Mouse (Mus musculus) neural tube, embryonic 14.5 days (tissue): ENCODE results near the gene Dcst2. TPM values are rescaled to one million over a fixed set of nuclear protein-coding genes. Genes with fewer than 3 reads are reported as not detected.

Experiments used
- ATAC-seq: fragments of 200-750 bp; cut with Nextera tagmentation; 2 replicates; pipeline ENCODE4 v1.8.0; 2017; ENCODE audit warnings: low read depth, mild to moderate bottlenecking, moderate TSS enrichment, moderate library complexity
- H3K27ac ChIP-seq: fragments of 300-500 bp; sonication (generic); 2 replicates; pipeline ENCODE4 v1.5.1; 2014; ENCODE audit warnings: low read depth, mild to moderate bottlenecking, control low read depth, low read length, moderate library complexity, mixed read lengths
- H3K27me3 ChIP-seq: fragments of 300-500 bp; sonication (generic); 2 replicates; pipeline ENCODE4 v1.6.1; 2014; ENCODE audit warnings: low read length; ENCODE audit not compliant: control insufficient read depth, insufficient read depth
- H3K36me3 ChIP-seq: fragments of 300-500 bp; sonication (generic); 2 replicates; pipeline ENCODE4 v1.6.1; 2014; ENCODE audit warnings: low read length, mixed read lengths; ENCODE audit not compliant: control insufficient read depth, insufficient read depth
- H3K4me1 ChIP-seq: fragments of 300-500 bp; sonication (generic); 2 replicates; pipeline ENCODE4 v1.6.1; 2014; ENCODE audit warnings: low read length; ENCODE audit not compliant: control insufficient read depth, insufficient read depth
- H3K4me2 ChIP-seq: fragments of 300-500 bp; sonication (generic); 2 replicates; pipeline ENCODE4 v1.6.1; 2014; ENCODE audit warnings: mild to moderate bottlenecking, low read depth, low read length, control low read depth
- H3K4me3 ChIP-seq: fragments of 300-500 bp; sonication (generic); 2 replicates; pipeline ENCODE4 v1.5.1; 2014; ENCODE audit warnings: low read depth, low read length, control low read depth, mixed read lengths
- H3K9ac ChIP-seq: fragments of 300-500 bp; sonication (generic); replicated peaks from 2 replicates; pipeline ENCODE4 v1.6.1; 2014; ENCODE audit warnings: low read depth, mild to moderate bottlenecking, control low read depth, low read length, mixed read lengths
- H3K9me3 ChIP-seq: fragments of 300-500 bp; sonication (generic); 2 replicates; pipeline ENCODE4 v1.6.1; 2016; ENCODE audit warnings: low read length; ENCODE audit not compliant: control insufficient read depth
- WGBS: fragments of 180-500 bp; shearing (Covaris S2); extraction: QIAGEN DNeasy Blood & Tissue Kit; methylation state at CpG from one replicate; pipeline ENCODE4 v1.1.7; 2014; 5-methylcytosine and 5-hydroxymethylcytosine counted together
- polyA plus RNA-seq: library from polyadenylated mRNA; unstranded; fragments of >200 nt; fragmentation: Nextera tagmentation; extraction: Ambion mirVana; gene quantifications from 2 replicates; pipeline ENCODE4 v1.2.1, GENCODE M21; 2014

Dcst2 gene
- polyA plus RNA-seq, 1 experiment from 2014 or later, result 0.25 TPM

DNA sequence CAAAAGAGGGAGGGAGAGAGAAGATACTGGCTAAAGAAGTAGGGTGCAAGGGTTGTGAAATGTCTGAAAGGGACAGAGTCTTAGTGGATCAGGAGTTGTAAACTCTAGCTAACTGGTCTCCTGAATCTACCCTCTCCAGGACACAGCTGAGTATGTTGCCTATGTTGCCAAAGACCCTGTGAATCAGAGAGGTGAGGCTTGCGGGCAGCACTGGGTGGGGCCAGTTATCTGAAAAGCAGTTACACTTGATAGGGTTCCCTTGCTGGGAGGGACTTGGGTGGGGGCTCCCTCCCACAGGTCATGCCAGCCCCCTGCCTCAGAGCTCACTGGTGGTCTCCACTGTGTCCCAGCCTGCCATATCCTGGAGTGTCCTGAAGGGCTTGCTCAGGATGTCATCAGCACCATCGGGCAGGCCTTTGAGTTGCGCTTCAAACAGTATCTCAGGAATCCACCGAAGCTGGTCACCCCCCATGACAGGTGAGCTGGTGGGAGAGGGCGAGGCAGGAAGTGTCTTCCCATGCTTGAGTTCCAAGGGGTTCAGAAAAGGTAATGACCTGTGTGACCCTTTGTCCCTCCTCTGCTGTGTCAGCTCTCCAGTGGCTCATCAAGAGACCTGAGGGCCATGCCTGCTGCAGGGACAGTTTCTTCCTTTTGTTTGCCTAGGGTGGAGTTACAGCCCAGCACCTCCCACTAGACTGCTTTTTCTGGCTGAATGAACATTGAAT lies 62.8 kb downstream of the Dcst2 start:
- H3K4me3 ChIP-seq, result no peak overlapping the region
- no peaks in the 10 kb centered on the region for H3K27me3 ChIP-seq
- H3K4me1 ChIP-seq, result peaks cover 11% of the 10 kb centered on the region
- no peak overlapping the region for H3K4me2 ChIP-seq
- no peak overlapping the region for H3K9ac ChIP-seq
- WGBS, result 90% methylated on average over 5 of the region's 5 CpGs
- no peak overlapping the region for H3K27ac ChIP-seq
- ATAC-seq, result no peak
- H3K36me3 ChIP-seq, result 0 out of 2 replicates have a peak, but pooled peaks cover 7% of the 10 kb centered on the region
- no peaks in the 10 kb centered on the region for H3K9me3 ChIP-seq

DNA sequence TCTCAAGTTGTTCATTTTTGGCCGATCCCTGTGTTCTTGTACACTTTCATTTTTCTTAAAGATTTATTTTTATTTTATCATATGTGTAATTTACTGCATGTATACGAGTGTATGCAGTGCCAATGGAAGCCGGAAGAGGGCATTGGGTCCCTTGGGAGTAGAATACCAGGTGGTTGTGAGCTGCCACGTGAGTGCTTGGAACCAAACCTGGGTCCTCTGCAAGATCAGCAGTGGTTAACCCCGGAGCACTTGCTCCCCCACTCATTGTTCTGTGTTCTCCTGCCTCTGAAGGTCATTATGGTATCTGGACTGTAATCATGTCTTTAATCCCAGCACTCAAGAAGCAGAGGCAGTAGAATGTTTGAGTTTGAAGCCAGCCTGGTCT lies 63.4 kb downstream of the Dcst2 start:
- no peak for ATAC-seq
- Histone ChIP-seq H3K27ac (no peak overlapping the region), H3K27me3 (no peaks in the 10 kb centered on the region), H3K9ac (no peak overlapping the region), H3K4me2 (no peak overlapping the region), H3K4me3 (no peak overlapping the region), H3K4me1 (0 out of 2 replicates have a peak, but pooled peaks cover 6% of the 10 kb centered on the region), H3K36me3 (0 out of 2 replicates have a peak, but pooled peaks cover 7% of the 10 kb centered on the region), H3K9me3 (no peaks in the 10 kb centered on the region)
- WGBS, result 88% methylated on average over 5 of the region's 5 CpGs

DNA sequence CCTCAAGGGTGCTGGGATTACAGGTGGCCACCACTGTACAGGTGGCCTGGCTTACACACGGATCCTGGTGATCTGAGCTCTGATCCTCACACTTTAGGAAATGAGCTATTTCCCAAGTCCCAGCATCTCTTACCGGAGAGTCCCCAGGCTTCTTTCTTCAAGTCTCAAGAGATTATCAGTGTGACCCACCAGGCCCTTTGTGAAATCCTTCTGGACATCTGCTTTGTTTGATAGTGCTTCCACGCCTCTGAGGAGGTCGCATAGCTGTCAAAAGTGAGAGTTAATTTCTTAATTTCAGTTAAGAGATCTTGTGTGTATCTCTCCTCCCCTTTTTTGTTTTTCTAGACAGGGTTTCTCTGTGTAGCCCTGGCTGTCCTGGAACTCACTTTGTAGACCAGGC lies 64.1 kb downstream of the Dcst2 start:
- Histone ChIP-seq H3K4me1 (peaks cover 8% of the 10 kb centered on the region), H3K4me2 (no peak overlapping the region), H3K27me3 (no peaks in the 10 kb centered on the region), H3K27ac (no peak overlapping the region), H3K9me3 (no peaks in the 10 kb centered on the region), H3K9ac (no peak overlapping the region), H3K36me3 (0 out of 2 replicates have a peak, but pooled peaks cover 7% of the 10 kb centered on the region), H3K4me3 (no peak overlapping the region)
- ATAC-seq, result no peak
- WGBS, result 90% methylated on average over 4 of the region's 4 CpGs

Other genes starting within 250 kb of the Dcst2 start
- 0.66 TPM in 1 of 2 replicates, not detected in the other for gene Pklr, start 225.8 kb upstream of the Dcst2 start, polyA plus RNA-seq
- gene Hcn3, start 201.8 kb upstream of the Dcst2 start, polyA plus RNA-seq, result 25.4 and 28.7 TPM in 2 replicates
- 17.5 and 19.6 TPM in 2 replicates for gene Clk2, start 197.2 kb upstream of the Dcst2 start, polyA plus RNA-seq
- gene Scamp3, start 184.5 kb upstream of the Dcst2 start, polyA plus RNA-seq, result 126 and 153 TPM in 2 replicates
- gene Fam189b, start 178.8 kb upstream of the Dcst2 start, polyA plus RNA-seq, result 38.5 and 41.7 TPM in 2 replicates
- gene Gba, start 159.0 kb upstream of the Dcst2 start, polyA plus RNA-seq, result 41.5 and 49.7 TPM in 2 replicates
- 34.7 and 36.6 TPM in 2 replicates for gene Thbs3, start 146.8 kb upstream of the Dcst2 start, polyA plus RNA-seq
- gene Mtx1, start 134.9 kb upstream of the Dcst2 start, polyA plus RNA-seq, result 147 and 151 TPM in 2 replicates
- gene Muc1, start 132.9 kb upstream of the Dcst2 start, polyA plus RNA-seq, result 0.90 and 1.4 TPM in 2 replicates
- gene Krtcap2, start 116.0 kb upstream of the Dcst2 start, polyA plus RNA-seq, result 206 and 240 TPM in 2 replicates
- gene Trim46, start 115.7 kb upstream of the Dcst2 start, polyA plus RNA-seq, result 61.6 and 70.7 TPM in 2 replicates
- 69.6 and 84.4 TPM in 2 replicates for gene Dpm3, start 102.6 kb upstream of the Dcst2 start, polyA plus RNA-seq
- gene Slc50a1, start 91.4 kb upstream of the Dcst2 start, polyA plus RNA-seq, result 36.7 and 39.8 TPM in 2 replicates
- 6.8 and 10.5 TPM in 2 replicates for gene Efna1, start 80.8 kb upstream of the Dcst2 start, polyA plus RNA-seq
- 85.7 and 96.9 TPM in 2 replicates for gene Efna3, start 39.0 kb upstream of the Dcst2 start, polyA plus RNA-seq
- 4.3 and 6.1 TPM in 2 replicates for gene Efna4, start 23.9 kb upstream of the Dcst2 start, polyA plus RNA-seq
- 37.6 and 48.3 TPM in 2 replicates for gene Adam15, start 12.0 kb upstream of the Dcst2 start, polyA plus RNA-seq
- 1.1 and 1.4 TPM in 2 replicates for gene Dcst1, start 3.3 kb downstream of the Dcst2 start, polyA plus RNA-seq
- 0.40 and 0.78 TPM in 2 replicates for gene Zbtb7b, start 32.8 kb downstream of the Dcst2 start, polyA plus RNA-seq
- 0.88 and 1.9 TPM in 2 replicates for gene Lenep, start 40.8 kb downstream of the Dcst2 start, polyA plus RNA-seq
- 29.5 and 30.8 TPM in 2 replicates for gene Flad1, start 49.9 kb downstream of the Dcst2 start, polyA plus RNA-seq
- gene Cks1b, start 56.4 kb downstream of the Dcst2 start, polyA plus RNA-seq, result 72.0 and 85.4 TPM in 2 replicates
- gene Shc1, start 56.5 kb downstream of the Dcst2 start, polyA plus RNA-seq, result 4.1 and 18.9 TPM in 2 replicates
- 39.8 and 50.3 TPM in 2 replicates for gene Pygo2, start 68.2 kb downstream of the Dcst2 start, polyA plus RNA-seq
- 8.2 and 9.6 TPM in 2 replicates for gene Pbxip1, start 74.7 kb downstream of the Dcst2 start, polyA plus RNA-seq
- 115 and 137 TPM in 2 replicates for gene Pmvk, start 92.6 kb downstream of the Dcst2 start, polyA plus RNA-seq
- 6.1 and 9.9 TPM in 2 replicates for gene Kcnn3, start 158.2 kb downstream of the Dcst2 start, polyA plus RNA-seq